In genomic region chr17:34950514-34951455, GRCm38 (mm10) we compare ENCODE assay signal across 9 mouse cellular contexts. TPM values are rescaled to one million over a fixed set of nuclear protein-coding genes. Genes with fewer than 3 reads are reported as not detected.
A peak's percentile ranks its signal among the peaks of the same experiment; 100 is the strongest.
DNase-seq lines count a peak whose midpoint lies in the region; ATAC-seq and TF ChIP-seq lines count a peak whose summit lies in the region.
"Had no signal": no experiment of that assay in that cellular context is flagged by ENCODE, and none has a peak within 500 bp of the region (broad histone marks: within the 10 kb centered on the region; RNA-seq: fewer than 3 reads in every experiment).

No protein-coding gene starts in this region.

- no peak for TF ChIP-seq POLR2A in bone marrow macrophage, adult 2 months (IDR thresholded peaks at IDR 0.05; ENCODE audit: borderline replicate concordance, low read depth, low read length)

- H3K9ac ChIP-seq in heart, embryonic 16.5 days (ENCODE audit: low read length) = peak overlapping the region; percentile 77
- H3K9ac ChIP-seq in hindbrain, embryonic 15.5 days = peak overlapping the region; percentile 99
- peak overlapping the region; percentile 97 for H3K9ac ChIP-seq in midbrain, postnatal 0 days (replicated peaks; ENCODE audit: low read length, poor library complexity, severe bottlenecking)

- peaks cover 10% of the 10 kb centered on the region for H3K4me1 ChIP-seq in heart, embryonic 16.5 days (ENCODE audit: control insufficient read depth, insufficient read depth, low read length)
- H3K4me1 ChIP-seq in bone marrow macrophage, adult 2 months (ENCODE audit: control insufficient read depth, insufficient read depth, low read length) = no peaks in the 10 kb centered on the region
- H3K4me1 ChIP-seq in hindbrain, embryonic 15.5 days (replicated peaks) = peaks cover 19% of the 10 kb centered on the region
- H3K4me1 ChIP-seq in midbrain, postnatal 0 days (ENCODE audit: insufficient read depth, low read length) = 0 out of 2 replicates have a peak, but pooled peaks cover 5% of the 10 kb centered on the region

- no peak for TF ChIP-seq CTCF in bone marrow macrophage, adult 2 months (IDR thresholded peaks at IDR 0.05; ENCODE audit: low read depth, low read length)
- TF ChIP-seq CTCF in midbrain, postnatal 0 days (IDR thresholded peaks at IDR 0.05) = peak; percentile 47

- H3K9me3 ChIP-seq in heart, embryonic 16.5 days (replicated peaks; ENCODE audit: control insufficient read depth, low read length) = no peaks in the 10 kb centered on the region
- no peaks in the 10 kb centered on the region for H3K9me3 ChIP-seq in hindbrain, embryonic 15.5 days
- H3K9me3 ChIP-seq in midbrain, postnatal 0 days (ENCODE audit: low read length) = no peaks in the 10 kb centered on the region

- no peak for DNase-seq in heart, adult 9 months (ENCODE audit: low spot score in 2 of 2)
- DNase-seq in midbrain, postnatal 0 days (ENCODE audit: low spot score) = no peak
- no peak for DNase-seq in spleen, postnatal 4 days (ENCODE audit: low spot score in 2 of 2)
- no peak for DNase-seq in adrenal gland, adult 8-10 months
- no peak for DNase-seq in lung, postnatal 4 days

- ATAC-seq in heart, embryonic 16.5 days (replicated peaks; ENCODE audit: extremely low read depth, insufficient read depth, low FRiP score) = no peak
- no peak for ATAC-seq in hindbrain, embryonic 15.5 days (ENCODE audit: low FRiP score, low read depth)
- no peak for ATAC-seq in midbrain, postnatal 0 days (ENCODE audit: low FRiP score)

- H3K27me3 ChIP-seq in heart, embryonic 16.5 days (ENCODE audit: control insufficient read depth, insufficient read depth, low read length) = no peaks in the 10 kb centered on the region
- peaks cover 10% of the 10 kb centered on the region for H3K27me3 ChIP-seq in hindbrain, embryonic 15.5 days
- H3K27me3 ChIP-seq in midbrain, postnatal 0 days (ENCODE audit: insufficient read depth, low read length) = peaks cover 6% of the 10 kb centered on the region; the same call in 1 of the 2 replicates

- peak overlapping the region; percentile 55 for H3K27ac ChIP-seq in heart, embryonic 16.5 days (ENCODE audit: low read length)
- H3K27ac ChIP-seq in bone marrow macrophage, adult 2 months (ENCODE audit: insufficient read depth, low read depth, low read length) = peak overlapping the region; percentile 76
- H3K27ac ChIP-seq in hindbrain, embryonic 15.5 days (replicated peaks) = peak overlapping the region; percentile 92
- H3K27ac ChIP-seq in midbrain, postnatal 0 days (ENCODE audit: low read depth, low read length) = peak overlapping the region; percentile 93

- peaks cover 12% of the 10 kb centered on the region for H3K36me3 ChIP-seq in heart, embryonic 16.5 days (ENCODE audit: control insufficient read depth, insufficient read depth)
- H3K36me3 ChIP-seq in hindbrain, embryonic 15.5 days = peaks cover 15% of the 10 kb centered on the region
- H3K36me3 ChIP-seq in midbrain, postnatal 0 days (ENCODE audit: insufficient read depth, low read length) = peaks cover 7% of the 10 kb centered on the region; the same call in 1 of the 2 replicates

- peak overlapping the region; percentile 62 for H3K4me3 ChIP-seq in heart, embryonic 16.5 days (ENCODE audit: low read length)
- H3K4me3 ChIP-seq in bone marrow macrophage, adult 2 months (ENCODE audit: insufficient read depth, low read length) = peak overlapping the region; percentile 89
- H3K4me3 ChIP-seq in hindbrain, embryonic 15.5 days = peak overlapping the region; percentile 70
- H3K4me3 ChIP-seq in midbrain, postnatal 0 days (ENCODE audit: low read depth, low read length) = peak overlapping the region; percentile 88

- whole genome bisulfite sequencing in heart, embryonic 16.5 days = 29% methylated on average over 10 of the region's 10 CpGs
- WGBS in hindbrain, embryonic 15.5 days = 32% methylated on average over 10 of the region's 10 CpGs
- 35% methylated on average over 10 of the region's 10 CpGs for WGBS in midbrain, postnatal 0 days

- peak overlapping the region; percentile 74 for H3K4me2 ChIP-seq in heart, embryonic 16.5 days (ENCODE audit: low read depth, low read length)
- peak overlapping the region; percentile 82 for H3K4me2 ChIP-seq in hindbrain, embryonic 15.5 days
- H3K4me2 ChIP-seq in midbrain, postnatal 0 days (ENCODE audit: low read depth, low read length, poor library complexity, severe bottlenecking) = peak overlapping the region; percentile 77

RNA-seq across cellular contexts. Expression of gene Hspa1b, which starts 8.3 kb away (rescaled TPM):
- 0.11 and 0.18 TPM in 2 replicates for polyA plus RNA-seq in heart, embryonic 16.5 days (2015; fragmentation: Nextera tagmentation; extraction: Ambion mirVana)
- polyA plus RNA-seq in bone marrow macrophage, adult 2 months (2012; ENCODE audit: insufficient read depth, insufficient read length, missing spikeins) = 1.2 and 1.5 TPM in 2 replicates
- polyA plus RNA-seq in hindbrain, embryonic 15.5 days (2015; fragmentation: Nextera tagmentation; extraction: Ambion mirVana) = 0.31 and 0.51 TPM in 2 replicates
- 16.8 and 18.2 TPM in 2 replicates for total RNA-seq in midbrain, postnatal 0 days (2014; rRNA removed)
- polyA plus RNA-seq in midbrain, postnatal 0 days (2015; fragmentation: Nextera tagmentation; extraction: Ambion mirVana) = 0.47 and 0.79 TPM in 2 replicates
- 100 to 1,000 TPM in 1 of 4 experiments, 10 to 100 TPM in 3; 24.5 to 115 (median 36.0) TPM for total RNA-seq in adrenal gland, adult 8-10 months (2022)

RNA-seq across cellular contexts. Expression of gene Gm20481, which starts 18.9 kb away (rescaled TPM):
- polyA plus RNA-seq in heart, embryonic 16.5 days (2015; fragmentation: Nextera tagmentation; extraction: Ambion mirVana) = not detected in 2 replicates
- not detected in 2 replicates for polyA plus RNA-seq in bone marrow macrophage, adult 2 months (2012; ENCODE audit: insufficient read depth, insufficient read length, missing spikeins)
- 1.0 TPM in 1 of 2 replicates, not detected in the other for polyA plus RNA-seq in hindbrain, embryonic 15.5 days (2015; fragmentation: Nextera tagmentation; extraction: Ambion mirVana)
- not detected in 2 replicates for total RNA-seq in midbrain, postnatal 0 days (2014; rRNA removed)
- polyA plus RNA-seq in midbrain, postnatal 0 days (2015; fragmentation: Nextera tagmentation; extraction: Ambion mirVana) = not detected in 2 replicates
- total RNA-seq in adrenal gland, adult 8-10 months (2022) = under 1 TPM in 1 of 4 experiments, not detected in 3; 0.73 TPM
- polyA plus RNA-seq: spleen, adult 2 months had no signal

RNA-seq across cellular contexts. Expression of gene Neu1, which starts 19.7 kb away (rescaled TPM):
- 20.1 and 20.4 TPM in 2 replicates for polyA plus RNA-seq in heart, embryonic 16.5 days (2015; fragmentation: Nextera tagmentation; extraction: Ambion mirVana)
- 73.6 and 73.9 TPM in 2 replicates for polyA plus RNA-seq in bone marrow macrophage, adult 2 months (2012; ENCODE audit: insufficient read depth, insufficient read length, missing spikeins)
- 35.9 and 38.3 TPM in 2 replicates for polyA plus RNA-seq in hindbrain, embryonic 15.5 days (2015; fragmentation: Nextera tagmentation; extraction: Ambion mirVana)
- total RNA-seq in midbrain, postnatal 0 days (2014; rRNA removed) = 43.3 and 96.3 TPM in 2 replicates
- 42.7 and 47.3 TPM in 2 replicates for polyA plus RNA-seq in midbrain, postnatal 0 days (2015; fragmentation: Nextera tagmentation; extraction: Ambion mirVana)
- total RNA-seq in adrenal gland, adult 8-10 months (2022) = 10 to 100 TPM; 27.3 to 39.4 (median 28.1) TPM

RNA-seq across cellular contexts. Expression of gene Hspa1a, which starts 21.2 kb away (rescaled TPM):
- polyA plus RNA-seq in heart, embryonic 16.5 days (2015; fragmentation: Nextera tagmentation; extraction: Ambion mirVana) = 3.9 and 4.4 TPM in 2 replicates
- polyA plus RNA-seq in bone marrow macrophage, adult 2 months (2012; ENCODE audit: insufficient read depth, insufficient read length, missing spikeins) = 1.3 TPM in 2 replicates
- polyA plus RNA-seq in hindbrain, embryonic 15.5 days (2015; fragmentation: Nextera tagmentation; extraction: Ambion mirVana) = 12.0 and 13.1 TPM in 2 replicates
- total RNA-seq in midbrain, postnatal 0 days (2014; rRNA removed) = 34.9 TPM in 2 replicates
- polyA plus RNA-seq in midbrain, postnatal 0 days (2015; fragmentation: Nextera tagmentation; extraction: Ambion mirVana) = 18.2 and 19.8 TPM in 2 replicates
- 10 to 100 TPM; 11.9 to 35.8 (median 14.4) TPM for total RNA-seq in adrenal gland, adult 8-10 months (2022)

RNA-seq across cellular contexts. Expression of gene Hspa1l, which starts 21.7 kb away (rescaled TPM):
- polyA plus RNA-seq in heart, embryonic 16.5 days (2015; fragmentation: Nextera tagmentation; extraction: Ambion mirVana) = 3.1 and 4.2 TPM in 2 replicates
- not detected in 2 replicates for polyA plus RNA-seq in bone marrow macrophage, adult 2 months (2012; ENCODE audit: insufficient read depth, insufficient read length, missing spikeins)
- polyA plus RNA-seq in hindbrain, embryonic 15.5 days (2015; fragmentation: Nextera tagmentation; extraction: Ambion mirVana) = 1.3 and 1.8 TPM in 2 replicates
- total RNA-seq in midbrain, postnatal 0 days (2014; rRNA removed) = 1.4 and 1.6 TPM in 2 replicates
- 0.73 and 0.81 TPM in 2 replicates for polyA plus RNA-seq in midbrain, postnatal 0 days (2015; fragmentation: Nextera tagmentation; extraction: Ambion mirVana)
- total RNA-seq in adrenal gland, adult 8-10 months (2022) = under 1 TPM; 0.14 to 0.25 (median 0.17) TPM
